In the genomic region with DNA sequence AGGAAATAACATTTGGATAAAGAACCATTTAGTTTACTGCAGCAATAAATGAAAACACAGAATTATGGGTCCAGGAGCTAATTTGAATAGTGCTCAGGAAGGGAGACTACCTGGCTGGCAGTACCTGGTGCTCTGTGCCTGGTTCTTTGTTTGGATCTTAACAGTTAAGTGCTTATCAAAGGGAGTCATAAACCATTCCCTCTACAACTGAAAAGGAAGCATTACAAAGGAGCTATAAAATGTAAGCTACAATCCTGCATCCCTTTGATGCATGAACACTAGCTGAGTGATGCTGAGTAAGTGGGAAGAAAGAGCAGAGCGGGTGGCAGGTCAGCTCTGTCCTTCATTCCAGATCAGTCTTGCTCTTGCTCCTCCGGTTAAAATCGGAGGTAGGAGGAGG, we compare ENCODE assay signal across 19 mouse cellular contexts.
A peak's percentile ranks its signal among the peaks of the same experiment; 100 is the strongest.
DNase-seq lines count a peak whose midpoint lies in the region; ATAC-seq lines count a peak whose summit lies in the region.
"Had no signal": no experiment of that assay in that cellular context is flagged by ENCODE, and none has a peak within 500 bp of the region (broad histone marks: within the 10 kb centered on the region; RNA-seq: fewer than 3 reads in every experiment).

No protein-coding gene starts in this region.

- 83% methylated on average over 3 of the region's 3 CpGs for WGBS in forebrain, embryonic 16.5 days
- WGBS in forebrain, embryonic 15.5 days, result 77% methylated on average over 3 of the region's 3 CpGs
- 23% methylated on average over 3 of the region's 3 CpGs for WGBS in kidney, embryonic 15.5 days

- no peaks in the 10 kb centered on the region for H3K27me3 ChIP-seq in forebrain, embryonic 16.5 days (replicated peaks; ENCODE audit: control insufficient read depth, insufficient read depth, low read length)
- H3K27me3 ChIP-seq in forebrain, embryonic 15.5 days, result no peaks in the 10 kb centered on the region
- H3K27me3 ChIP-seq in kidney, embryonic 15.5 days, result no peaks in the 10 kb centered on the region
- H3K27me3 ChIP-seq: hindbrain, embryonic 13.5 days had no signal

- H3K4me3 ChIP-seq in forebrain, embryonic 16.5 days (replicated peaks; ENCODE audit: low read length), result no peak overlapping the region
- H3K4me3 ChIP-seq in forebrain, embryonic 15.5 days, result no peak overlapping the region
- no peak overlapping the region for H3K4me3 ChIP-seq in kidney, embryonic 15.5 days (replicated peaks)
- H3K4me3 ChIP-seq: gastrocnemius, adult 2 months; hindbrain, embryonic 10.5 days; hindbrain, embryonic 13.5 days had no signal

- no peaks in the 10 kb centered on the region for H3K4me1 ChIP-seq in forebrain, embryonic 16.5 days (replicated peaks; ENCODE audit: control insufficient read depth, insufficient read depth, low read length)
- H3K4me1 ChIP-seq in forebrain, embryonic 15.5 days, result no peaks in the 10 kb centered on the region
- peaks cover 29% of the 10 kb centered on the region for H3K4me1 ChIP-seq in kidney, embryonic 15.5 days
- H3K4me1 ChIP-seq: hindbrain, embryonic 10.5 days; hindbrain, embryonic 13.5 days had no signal

- DNase-seq in kidney, adult 8-10 months, result no peak
- peak; percentile 58 for DNase-seq in WW6 (ENCODE audit: low read depth, low spot score)
- DNase-seq in lung, adult 18-20 months, result no peak
- DNase-seq in heart, postnatal 10 days, result no peak
- DNase-seq: cerebellum, adult 18-20 months; cerebellum, adult 9-10 months; cerebellum, postnatal 14 days; gastrocnemius, adult 2 months; gastrocnemius, postnatal 14 days; heart, adult 11 months; heart, postnatal 36 days had no signal

- H3K9ac ChIP-seq in forebrain, embryonic 16.5 days (replicated peaks; ENCODE audit: low read depth, low read length), result no peak overlapping the region
- H3K9ac ChIP-seq in forebrain, embryonic 15.5 days (replicated peaks), result no peak overlapping the region
- no peak overlapping the region for H3K9ac ChIP-seq in kidney, embryonic 15.5 days
- H3K9ac ChIP-seq: hindbrain, embryonic 13.5 days had no signal

- 0 out of 2 replicates have a peak overlapping the region, but pooled peaks have one; percentile 28 for H3K27ac ChIP-seq in forebrain, embryonic 16.5 days (ENCODE audit: low read length)
- H3K27ac ChIP-seq in forebrain, embryonic 15.5 days (replicated peaks), result no peak overlapping the region
- H3K27ac ChIP-seq in kidney, embryonic 15.5 days, result peak overlapping the region; percentile 33; the same call in 1 of the 2 replicates
- H3K27ac ChIP-seq: gastrocnemius, adult 2 months; hindbrain, embryonic 10.5 days; hindbrain, embryonic 13.5 days had no signal

- no peaks in the 10 kb centered on the region for H3K36me3 ChIP-seq in forebrain, embryonic 16.5 days (ENCODE audit: control insufficient read depth, insufficient read depth)
- H3K36me3 ChIP-seq in forebrain, embryonic 15.5 days, result no peaks in the 10 kb centered on the region
- no peaks in the 10 kb centered on the region for H3K36me3 ChIP-seq in kidney, embryonic 15.5 days
- H3K36me3 ChIP-seq: hindbrain, embryonic 10.5 days; hindbrain, embryonic 13.5 days had no signal

- intact Hi-C loops in heart, postnatal 10 days (cut with DNase I), result no loop called here

- no peaks in the 10 kb centered on the region for H3K9me3 ChIP-seq in forebrain, embryonic 16.5 days (ENCODE audit: control insufficient read depth, low read length)
- H3K9me3 ChIP-seq in forebrain, embryonic 15.5 days, result no peaks in the 10 kb centered on the region
- no peaks in the 10 kb centered on the region for H3K9me3 ChIP-seq in kidney, embryonic 15.5 days (replicated peaks)
- H3K9me3 ChIP-seq: hindbrain, embryonic 10.5 days; hindbrain, embryonic 13.5 days had no signal

- H3K4me2 ChIP-seq in forebrain, embryonic 16.5 days (ENCODE audit: low read length), result no peak overlapping the region
- no peak overlapping the region for H3K4me2 ChIP-seq in forebrain, embryonic 15.5 days (replicated peaks)
- no peak overlapping the region for H3K4me2 ChIP-seq in kidney, embryonic 15.5 days
- H3K4me2 ChIP-seq: heart, embryonic 11.5 days; hindbrain, embryonic 13.5 days had no signal

- no peak for ATAC-seq in forebrain, embryonic 16.5 days
- no peak for ATAC-seq in forebrain, embryonic 15.5 days (replicated peaks)
- ATAC-seq in kidney, embryonic 15.5 days (replicated peaks; ENCODE audit: low FRiP score), result no peak
- ATAC-seq: forebrain, embryonic 14.5 days; hindbrain, embryonic 16.5 days had no signal
